Mouse (Mus musculus): ENCODE results near the gene Ubr1. TPM values are rescaled to one million over a fixed set of nuclear protein-coding genes. Genes with fewer than 3 reads are reported as not detected.
"Not testable (repeated sequence)": the region's sequence is repeated elsewhere in the genome, so short reads cannot be mapped to it uniquely, and the experiment has no call there.

Gene Ubr1
- 31.0 and 33.1 TPM in 2 replicates for polyA plus RNA-seq (2012; rRNA removed)

- DNase-seq (ENCODE audit: low read depth), result no peak
These were observed at the start of gene Ubr1 for GRCm38 (mm10) chr2:120970559-120971080. Gene Ubr1, minus strand, starts transcription at chr2:120970715.

GRCm38 (mm10) chr2:121017151-121017550, 46.6 kb upstream of the Ubr1 start:
- no peak for DNase-seq (ENCODE audit: low read depth)

DNA sequence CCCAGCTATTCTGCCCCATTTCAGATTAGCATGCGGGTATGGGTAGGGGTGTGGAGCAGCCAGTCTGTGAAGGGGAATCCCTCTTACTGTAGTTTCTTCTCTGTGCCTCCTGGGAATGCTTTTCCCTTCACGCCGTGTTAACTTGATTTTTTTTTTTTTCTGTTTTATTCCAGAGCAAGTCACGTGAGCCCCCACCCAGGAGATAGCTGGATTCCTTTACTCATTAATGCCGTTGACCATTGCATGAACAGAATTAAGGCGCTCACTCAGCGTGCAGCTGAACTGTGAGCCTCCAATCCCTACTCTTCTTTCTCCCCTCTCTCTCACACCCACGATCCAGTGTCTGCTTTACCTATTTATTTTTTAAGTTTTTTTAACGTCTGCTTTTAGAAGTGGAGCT, 45.7 kb upstream of the Ubr1 start:
- no peak for DNase-seq (ENCODE audit: low read depth)

DNA sequence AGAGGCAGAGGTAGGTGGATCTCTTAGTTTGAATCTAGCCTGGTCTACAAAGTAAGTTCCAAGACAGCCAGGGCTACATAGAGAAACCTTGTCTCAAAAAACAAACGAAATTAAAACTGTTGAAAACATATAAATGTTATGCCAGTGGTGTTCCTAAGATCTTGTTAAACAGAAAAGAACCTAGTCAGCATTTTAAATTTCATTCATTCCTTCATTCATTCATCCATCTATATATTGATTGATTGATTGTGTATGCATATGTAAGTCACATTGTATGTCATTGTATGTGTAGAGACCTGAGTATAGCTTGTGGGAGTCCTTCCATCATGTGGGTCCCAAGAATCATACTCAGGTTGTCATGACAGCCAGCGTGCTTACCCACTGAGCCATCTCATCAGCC, 45.0 kb upstream of the Ubr1 start:
- DNase-seq (ENCODE audit: low read depth), result no peak

- DNase-seq (ENCODE audit: low read depth), result no peak
These were observed 42.2 kb upstream of the Ubr1 start for GRCm38 (mm10) chr2:121012676-121013075.

DNA sequence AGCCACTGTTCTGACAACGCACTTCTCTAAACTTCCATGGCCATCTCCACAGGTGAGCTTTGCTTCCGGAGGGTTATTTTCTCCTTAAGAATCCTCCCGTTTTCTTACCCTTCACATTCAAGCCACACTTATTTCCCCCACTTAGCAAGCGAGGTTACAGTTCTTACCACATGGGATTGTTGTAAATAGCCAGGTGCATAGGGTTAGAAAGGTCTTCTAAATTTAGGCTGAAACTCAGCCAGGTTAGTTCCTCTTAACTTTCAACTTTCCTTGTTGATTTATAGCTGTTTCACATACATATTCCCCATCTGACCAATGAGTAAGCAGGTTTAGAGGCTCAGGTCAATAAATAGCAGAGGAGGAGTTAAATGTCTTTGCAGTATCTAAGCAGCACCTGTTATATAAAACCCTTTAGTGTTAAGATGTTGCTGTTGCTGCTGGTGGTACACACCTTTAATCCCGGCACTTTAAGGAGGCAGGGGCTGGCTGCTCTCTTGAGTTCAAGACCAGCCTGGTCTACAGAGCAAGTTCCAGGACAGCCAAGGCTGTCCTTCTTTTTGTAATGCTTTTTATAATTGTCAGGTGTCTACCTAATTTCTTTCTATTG, 38.7 kb upstream of the Ubr1 start:
- DNase-seq (ENCODE audit: low read depth), result no peak

DNA sequence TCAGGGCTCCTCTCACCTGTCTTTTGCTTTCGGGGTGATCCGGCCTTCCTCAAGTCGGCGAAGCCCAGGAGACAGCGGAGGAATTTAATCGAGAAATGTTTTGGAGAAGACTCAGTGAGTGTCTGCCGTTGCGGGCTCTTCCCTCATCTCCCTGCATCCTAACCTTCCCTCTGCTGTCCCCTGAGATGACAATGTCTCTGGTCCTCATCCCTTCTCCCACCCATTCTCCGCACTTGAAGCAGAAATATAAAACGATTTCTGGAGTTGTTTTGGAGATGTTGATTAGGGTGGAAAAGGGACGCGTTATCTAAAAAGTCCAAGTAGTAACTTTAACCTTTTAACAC, 38.1 kb upstream of the Ubr1 start:
- DNase-seq (ENCODE audit: low read depth), result no peak

DNA sequence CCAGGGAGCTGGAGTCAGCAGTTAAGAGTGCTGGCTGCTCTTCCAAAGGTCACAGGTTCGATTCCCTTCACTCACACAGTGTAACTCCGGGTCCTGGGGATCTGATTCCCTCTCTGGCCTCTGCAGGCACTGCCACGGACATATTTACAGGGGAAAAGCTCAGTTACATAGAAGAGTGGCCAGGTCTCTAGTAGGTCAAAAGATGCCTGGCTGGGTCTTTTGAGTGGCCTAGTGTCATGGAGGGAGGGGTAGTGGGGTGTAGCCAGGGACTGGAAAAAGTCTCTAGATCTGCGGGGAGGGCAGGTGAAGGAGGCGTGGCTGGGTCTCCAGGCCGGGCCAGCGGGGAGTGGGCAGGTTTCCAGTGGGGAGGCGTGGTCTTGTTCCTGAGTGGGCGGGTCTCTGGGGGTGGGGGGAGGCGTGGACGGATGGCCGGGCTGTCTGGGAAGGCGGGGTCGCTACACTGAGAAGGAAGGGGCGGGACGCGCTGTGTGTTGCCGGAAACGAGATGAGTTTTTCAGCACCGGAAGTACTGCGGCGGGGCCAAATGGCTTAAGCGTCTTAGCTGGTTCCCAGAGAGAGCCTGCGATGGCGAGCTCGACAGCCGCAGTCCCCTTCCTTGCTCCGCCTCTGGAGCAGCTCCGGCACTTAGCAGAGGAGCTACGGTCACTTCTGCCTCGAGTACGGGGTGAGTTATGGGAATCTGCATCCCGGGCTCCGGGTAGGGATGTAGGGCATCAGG, 37.6 kb upstream of the Ubr1 start, which contains the start of gene Ccndbp1:
Ccndbp1 (plus strand) TSS at position 479 of the 739 bp plus-strand sequence.
- no peak for DNase-seq (ENCODE audit: low read depth)

GRCm38 (mm10) chr2:121006986-121007385, 36.5 kb upstream of the Ubr1 start:
- DNase-seq (ENCODE audit: low read depth), result no peak

DNA sequence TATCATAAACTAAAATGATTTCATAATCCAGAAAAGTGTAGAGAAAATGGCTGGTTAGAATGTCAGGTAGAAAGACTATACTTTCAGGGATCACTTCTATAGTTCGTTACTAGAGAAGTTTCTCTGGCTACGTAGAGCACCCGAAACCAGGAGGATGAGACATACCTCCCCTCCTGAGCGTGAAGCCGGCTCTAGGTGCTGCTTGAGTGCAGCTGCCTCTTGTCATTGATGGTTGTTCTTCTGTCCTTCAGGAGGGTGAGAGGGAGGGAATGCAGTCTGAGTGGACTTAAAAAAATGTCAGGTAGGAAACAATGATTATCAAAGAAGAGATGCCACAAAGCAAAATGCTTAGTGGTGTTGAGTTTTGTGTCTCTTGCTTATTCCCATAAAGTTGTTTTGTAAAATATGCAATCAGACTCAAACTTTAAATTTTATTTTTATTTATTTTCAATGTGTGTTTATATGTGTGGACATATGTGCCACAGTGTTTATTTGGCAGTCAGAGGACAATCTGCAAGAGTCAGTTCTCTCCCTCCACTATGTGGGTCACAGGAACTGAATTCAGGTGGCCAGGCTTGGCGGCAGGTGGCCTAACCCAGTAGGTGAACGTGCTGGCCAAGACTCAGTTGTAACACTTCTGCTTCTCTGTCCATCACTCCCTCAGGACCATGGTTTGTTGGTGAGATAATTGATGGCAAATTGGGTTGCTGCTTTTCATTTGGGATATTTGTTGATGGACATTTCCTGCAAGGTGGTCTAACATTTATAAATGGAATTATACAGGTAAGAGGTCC, 33.7 kb upstream of the Ubr1 start:
- DNase-seq (ENCODE audit: low read depth), result no peak

GRCm38 (mm10) chr2:121003586-121003985, 33.1 kb upstream of the Ubr1 start:
- DNase-seq (ENCODE audit: low read depth), result no peak

DNA sequence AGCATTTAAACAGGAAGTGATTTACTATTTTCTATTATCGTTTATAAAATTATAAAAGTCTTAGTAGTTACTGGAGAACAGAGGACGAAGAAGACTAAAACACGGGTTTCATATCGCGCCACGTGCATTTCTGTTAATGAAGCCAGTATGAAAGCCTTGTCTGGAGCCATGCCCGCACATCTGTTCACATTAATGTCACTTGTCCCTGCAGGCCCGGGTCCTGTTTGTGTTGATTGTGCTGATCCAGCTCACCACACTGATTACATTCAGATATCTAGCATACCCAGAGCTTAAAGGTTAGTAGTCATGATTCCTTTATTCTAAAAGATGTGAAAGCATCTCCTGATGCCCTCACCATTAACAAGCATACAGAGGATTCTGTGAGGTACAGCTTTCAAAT, 28.3 kb upstream of the Ubr1 start:
- DNase-seq (ENCODE audit: low read depth), result no peak

DNA sequence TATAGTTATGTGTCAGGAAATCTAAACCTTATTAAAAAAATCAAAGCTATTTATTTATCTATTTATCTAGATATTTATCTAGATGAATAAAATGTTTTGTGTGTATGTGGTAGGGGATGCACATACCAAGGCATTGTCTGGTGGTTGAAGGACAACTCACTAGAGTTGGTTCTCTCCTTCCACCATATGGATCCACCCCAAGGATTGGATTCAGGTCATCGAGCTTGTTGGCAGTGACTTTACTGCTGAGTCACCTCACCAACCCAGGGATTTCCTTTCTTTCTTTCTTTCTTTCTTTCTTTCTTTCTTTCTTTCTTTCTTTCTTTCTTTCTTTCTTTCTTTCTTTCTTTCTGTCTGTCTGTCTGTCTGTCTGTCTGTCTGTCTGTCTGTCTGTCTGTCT, 26.1 kb upstream of the Ubr1 start:
- DNase-seq (ENCODE audit: low read depth), result not testable (repeated sequence)

DNA sequence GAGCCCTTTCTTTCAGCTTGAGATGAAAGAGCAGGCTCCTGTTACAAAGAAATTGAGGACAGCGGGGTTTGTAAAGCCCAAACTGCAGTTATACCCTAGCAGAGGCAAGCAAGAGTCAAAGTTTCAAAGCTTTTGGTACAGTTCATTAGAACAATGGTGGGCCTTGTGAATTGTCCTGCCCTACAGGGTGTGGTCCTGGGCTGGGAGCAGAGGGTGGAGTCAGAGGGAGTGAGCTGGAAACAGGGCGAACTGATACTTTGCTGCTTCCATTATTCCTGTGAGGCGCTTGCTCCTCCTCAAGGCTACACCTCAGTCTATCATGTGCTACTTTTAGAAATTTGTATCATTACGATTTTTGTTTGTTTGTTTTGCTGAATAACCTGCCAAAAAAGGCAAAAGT, 20.7 kb upstream of the Ubr1 start:
- no peak for DNase-seq (ENCODE audit: low read depth)

DNA sequence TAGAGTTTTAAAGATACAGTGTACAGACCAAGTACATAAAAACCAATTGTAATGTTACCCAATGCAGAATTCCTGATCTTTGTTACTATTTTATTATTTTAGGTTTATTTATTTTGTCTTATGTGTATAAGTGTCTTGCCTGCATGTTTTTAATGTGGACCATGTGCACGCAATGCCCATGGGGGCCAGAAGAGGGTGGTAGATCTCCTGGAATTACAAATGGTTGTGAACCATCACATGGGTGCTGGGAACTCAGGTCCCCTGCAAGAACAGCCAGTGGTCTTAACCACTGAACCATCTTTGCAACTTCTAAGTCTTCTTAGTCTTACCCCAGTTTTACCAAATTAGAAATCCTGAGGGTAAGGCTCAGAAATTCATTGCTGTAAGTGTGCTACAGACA, 14.7 kb upstream of the Ubr1 start:
- no peak for DNase-seq (ENCODE audit: low read depth)

DNA sequence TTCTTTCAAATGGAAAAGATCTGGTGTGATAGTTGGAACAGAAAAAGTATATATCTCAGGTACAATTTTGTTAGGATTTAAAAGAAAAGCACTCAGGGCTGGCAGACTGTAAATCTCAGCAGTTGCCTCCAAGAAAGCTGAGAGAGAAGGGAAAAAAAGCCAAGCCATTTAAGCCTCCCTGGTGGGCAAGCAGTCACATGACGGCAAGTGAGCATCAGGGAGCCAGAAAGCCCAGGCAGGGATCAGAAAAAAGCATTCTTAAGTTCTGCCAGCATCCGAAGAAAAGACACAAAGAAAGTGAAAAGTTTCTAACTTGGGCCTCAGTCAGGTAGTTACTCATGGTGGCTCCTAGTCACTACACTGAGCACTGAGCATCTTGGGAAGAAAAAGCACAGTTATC, 13.1 kb upstream of the Ubr1 start:
- DNase-seq (ENCODE audit: low read depth), result no peak

DNA sequence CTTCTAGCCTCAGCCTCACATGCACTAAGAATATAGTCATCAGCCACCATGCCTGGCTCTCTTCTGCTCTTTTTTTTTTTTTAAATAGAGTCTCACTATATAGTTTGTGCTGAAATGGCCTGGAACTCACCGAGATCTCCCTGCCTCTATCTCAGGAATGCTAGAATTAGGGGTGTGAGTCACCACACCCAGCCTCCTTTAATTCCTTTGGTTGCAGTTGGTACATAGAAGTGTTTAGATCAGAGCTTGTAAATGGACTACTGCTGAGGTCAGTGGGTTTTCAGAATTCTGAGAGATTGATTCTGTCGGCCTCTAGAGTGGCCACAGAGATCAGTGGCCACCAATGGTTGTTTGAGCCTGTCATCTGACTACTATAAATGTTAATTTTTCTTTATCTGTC, 10.3 kb upstream of the Ubr1 start:
- no peak for DNase-seq (ENCODE audit: low read depth)

DNA sequence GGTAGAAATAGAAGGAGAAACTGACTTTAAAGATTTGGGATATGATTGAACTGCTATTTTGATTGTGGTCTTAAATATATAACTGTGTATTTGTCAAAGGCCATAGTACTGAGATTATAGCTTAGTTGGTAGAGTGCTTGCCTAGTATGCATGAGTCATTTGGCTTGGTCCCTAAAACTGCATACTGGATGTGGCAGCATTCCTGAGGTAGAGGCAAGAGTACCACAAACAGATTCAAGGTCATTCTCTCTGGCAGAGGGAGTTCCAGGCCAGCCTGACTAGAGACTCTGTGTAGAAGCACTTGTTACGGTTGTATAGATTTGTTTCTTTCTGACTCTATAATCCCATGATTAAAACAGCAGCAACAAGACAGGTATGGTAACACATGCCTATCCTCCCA, 9.3 kb upstream of the Ubr1 start:
- no peak for DNase-seq (ENCODE audit: low read depth)

GRCm38 (mm10) chr2:120978693-120979037, 8.2 kb upstream of the Ubr1 start:
- no peak for DNase-seq (ENCODE audit: low read depth)

- no peak for DNase-seq (ENCODE audit: low read depth)
These were observed 7.6 kb upstream of the Ubr1 start for GRCm38 (mm10) chr2:120977926-120978692.

- no peak for DNase-seq (ENCODE audit: low read depth)
These were observed 6.7 kb upstream of the Ubr1 start, which contains the start of gene Tmem62 for GRCm38 (mm10) chr2:120976990-120977925. Gene Tmem62, plus strand, starts transcription at chr2:120977017.

All from gonadal fat pad, adult 2 months (tissue).